Mouse (Mus musculus): ENCODE measurements around the gene Sh2d4b. TPM values are rescaled to one million over a fixed set of nuclear protein-coding genes. Genes with fewer than 3 reads are reported as not detected.

Gene Sh2d4b
- total RNA-seq, 2 experiments from 2014 or later: 5.8 to 6.7 TPM

GRCm38 (mm10) chr14:40816715-40817114, 76.4 kb downstream of the Sh2d4b start:
- no peak for TF ChIP-seq CTCF (IDR thresholded peaks at IDR 0.05)
- Histone ChIP-seq H3K27ac (no peak overlapping the region), H3K4me3 (no peak overlapping the region)
- DNase-seq (ENCODE audit: extremely low spot score in 1 of 2, low spot score in 2 of 2): no peak
- intact Hi-C loops (cut with DNase I): no loop called here

- TF ChIP-seq CTCF (IDR thresholded peaks at IDR 0.05): peak; percentile 77
- DNase-seq (ENCODE audit: extremely low spot score in 1 of 2, low spot score in 2 of 2): peak; percentile 46 to 71
- Histone ChIP-seq H3K4me3 (no peak overlapping the region), H3K27ac (no peak overlapping the region)
- intact Hi-C loops (cut with DNase I): loop anchor here (10.0 kb wide), 1 partner anchor 183 kb away; no protein-coding TSS in a partner anchor
These were observed 101.5 kb downstream of the Sh2d4b start for GRCm38 (mm10) chr14:40791606-40792005.

GRCm38 (mm10) chr14:40789110-40789509, 104.0 kb downstream of the Sh2d4b start:
- DNase-seq (ENCODE audit: extremely low spot score in 1 of 2, low spot score in 2 of 2): no peak
- intact Hi-C loops (cut with DNase I): loop anchor here (2.0 kb wide), 1 partner anchor 1256 kb away; no protein-coding TSS in a partner anchor
- TF ChIP-seq CTCF (IDR thresholded peaks at IDR 0.05): peak; percentile 40
- Histone ChIP-seq H3K27ac (no peak overlapping the region), H3K4me3 (no peak overlapping the region)

GRCm38 (mm10) chr14:40769097-40770090, 123.7 kb downstream of the Sh2d4b start:
- no peak for DNase-seq (ENCODE audit: extremely low spot score in 1 of 2, low spot score in 2 of 2)
- intact Hi-C loops (cut with DNase I): no loop called here
- TF ChIP-seq CTCF (IDR thresholded peaks at IDR 0.05): no peak
- Histone ChIP-seq H3K27ac (no peak overlapping the region), H3K4me3 (no peak overlapping the region)

Other genes with a start within 250 kb of the Sh2d4b start
- 10 to 100 TPM; 50.2 to 52.1 TPM for gene Tspan14, start 73.5 kb upstream of the Sh2d4b start, total RNA-seq (2021)
- 100 to 1,000 TPM; 106 to 123 TPM for gene Fam213a, start 120.5 kb upstream of the Sh2d4b start, total RNA-seq (2021)
- gene Dydc2, start 175.9 kb upstream of the Sh2d4b start, total RNA-seq (2021): 1 to 10 TPM in 1 of 2 experiments, under 1 TPM in 1; 0.75 to 1.2 TPM
- not detected for gene Dydc1, start 179.6 kb upstream of the Sh2d4b start, total RNA-seq (2021)
- gene Mat1a, start 211.8 kb upstream of the Sh2d4b start, total RNA-seq (2021): not detected
- not detected for gene Sftpa1, start 238.5 kb upstream of the Sh2d4b start, total RNA-seq (2021)

All from left cerebral cortex, adult 2 months (tissue).